Mouse (Mus musculus) T-helper 1 cell (primary cell): ENCODE results near the gene Casp1.

Source experiments
- in situ Hi-C: fragments of 300-600 bp; cut with MboI, MseI; formaldehyde crosslinking; loops from one replicate; pipeline ENCODE4 v1.15.1; 2025; ENCODE audit warnings: high pct_unique_total_duplicates

The Casp1 gene

DNA sequence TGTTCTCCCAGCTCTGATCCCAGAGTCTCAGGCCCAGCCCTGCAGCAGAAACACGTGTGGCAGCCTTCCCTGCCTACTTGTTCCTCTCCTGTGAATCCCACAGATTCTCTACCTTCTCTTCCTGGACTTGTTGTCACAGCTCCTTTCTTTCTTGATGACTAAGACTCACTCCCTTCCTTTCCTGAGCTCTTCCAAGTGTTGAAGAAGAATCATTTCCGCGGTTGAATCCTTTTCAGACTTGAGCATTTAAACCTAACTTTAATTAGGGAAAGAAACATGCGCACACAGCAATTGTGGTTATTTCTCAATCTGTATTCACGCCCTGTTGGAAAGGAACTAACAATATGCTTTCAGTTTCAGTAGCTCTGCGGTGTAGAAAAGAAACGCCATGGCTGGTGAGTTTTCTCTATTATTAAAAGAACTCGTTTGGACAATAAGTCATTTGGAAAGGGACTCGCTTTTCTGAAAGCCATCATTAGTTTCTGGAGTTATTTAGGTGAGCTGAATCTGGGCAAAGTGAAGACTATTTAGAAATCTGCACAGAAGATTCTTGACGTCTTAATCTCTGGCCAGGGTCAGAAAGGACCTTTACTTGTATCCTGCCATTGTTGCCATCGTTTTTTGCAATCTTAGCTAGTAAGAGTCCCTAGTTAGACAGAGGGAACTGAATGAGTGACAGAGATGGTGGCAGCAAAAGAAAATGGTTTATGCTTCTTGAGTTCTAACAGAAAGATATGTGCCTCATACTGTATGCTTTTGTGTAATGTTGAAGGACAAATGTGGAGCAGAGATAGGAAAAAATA is at the start of gene Casp1:
Casp1 (plus strand) TSS at position 189 of the 803 bp plus-strand sequence.
- in situ Hi-C loops = no loop called here

DNA sequence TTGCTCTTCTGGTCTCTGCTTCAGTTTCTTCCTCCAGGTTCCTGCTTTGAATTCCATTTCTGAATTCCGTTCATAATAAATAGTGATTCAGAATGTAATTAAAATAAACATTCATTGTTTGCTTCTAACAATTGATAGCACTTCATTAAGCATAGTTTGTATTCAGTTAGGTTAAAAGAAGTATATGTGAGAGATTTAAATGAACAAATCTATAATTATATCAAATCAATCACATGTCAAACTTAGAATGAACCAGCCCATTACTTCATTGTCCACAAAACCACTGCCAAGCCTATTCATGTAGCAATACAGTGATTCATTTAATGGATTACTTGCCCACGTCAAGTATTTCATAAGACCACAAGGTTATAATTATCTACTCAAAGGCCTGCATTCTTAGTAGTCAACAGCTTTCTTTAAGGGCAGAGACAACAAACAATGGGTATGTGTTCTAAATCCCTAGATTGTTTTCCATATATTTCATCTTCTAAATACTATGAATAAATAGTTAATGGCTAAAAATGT is 34.3 kb upstream of the Casp1 start:
- in situ Hi-C loops = no loop called here

- in situ Hi-C loops = no loop called here
Measured at GRCm38 (mm10) chr9:5270274-5270673, 28.0 kb upstream of the Casp1 start.

DNA sequence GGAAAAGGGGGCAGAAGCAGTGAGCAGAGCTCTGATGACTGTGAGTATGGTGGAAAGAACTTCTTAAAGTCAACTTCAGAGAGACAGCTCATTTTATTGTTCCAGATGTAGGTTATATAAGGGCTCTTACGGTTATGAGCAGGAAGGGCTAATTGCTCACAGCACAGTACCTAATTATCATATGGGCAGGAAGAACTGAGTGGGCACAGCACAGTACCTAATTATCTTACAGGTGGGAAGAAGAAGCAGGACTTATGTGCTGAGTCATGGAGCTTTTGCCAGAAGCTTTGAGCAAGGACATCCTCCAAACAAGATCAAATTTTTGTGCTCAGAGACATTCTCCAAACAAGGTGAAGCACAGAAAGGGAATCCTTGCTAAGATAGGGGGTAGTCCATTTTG is 27.4 kb upstream of the Casp1 start:
- in situ Hi-C loops = no loop called here

DNA sequence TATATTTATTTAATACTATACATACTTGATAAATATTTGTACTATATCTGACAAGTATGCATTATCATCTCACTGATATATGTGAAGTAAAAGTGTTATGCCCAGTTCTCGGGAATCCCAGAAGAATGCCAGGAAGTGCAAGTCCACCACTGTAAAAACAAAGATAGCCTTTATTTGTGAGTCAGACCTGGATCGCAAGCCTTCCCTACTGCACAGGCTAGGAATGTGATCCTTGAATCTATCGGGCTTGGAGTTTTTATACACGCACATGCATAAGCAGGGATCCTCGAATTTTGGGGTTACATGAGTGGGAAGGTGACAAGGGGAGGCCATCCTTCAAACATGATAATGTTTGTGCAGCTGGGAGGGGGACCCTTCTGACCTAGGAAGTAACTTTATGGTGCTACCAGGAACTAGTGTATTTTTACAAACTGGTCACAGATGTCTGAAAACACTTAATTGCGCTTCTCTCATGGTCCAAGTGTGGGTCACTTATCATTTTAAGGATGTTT is 26.9 kb upstream of the Casp1 start:
- in situ Hi-C loops = no loop called here

GRCm38 (mm10) chr9:5286071-5286470 is 12.2 kb upstream of the Casp1 start:
- in situ Hi-C loops = no loop called here

DNA sequence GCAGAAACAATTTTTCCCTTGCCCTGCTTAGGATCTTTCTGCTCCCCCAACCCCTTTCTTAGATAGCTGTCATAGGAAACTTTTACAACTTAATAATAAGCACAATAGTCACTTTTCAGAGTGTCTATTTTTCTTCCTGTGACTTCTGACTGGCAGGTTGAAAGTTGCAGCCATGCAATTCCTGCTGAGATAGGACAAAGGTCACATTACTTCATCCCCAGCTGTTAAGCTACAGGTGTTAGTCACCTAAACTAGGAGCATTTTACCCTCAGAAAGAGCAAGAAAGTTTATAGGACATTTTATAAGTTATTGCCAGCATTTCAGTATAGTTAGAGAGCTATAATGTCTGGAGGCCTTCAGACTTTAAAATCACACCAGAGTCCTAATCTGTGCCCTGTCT is 11.7 kb upstream of the Casp1 start:
- in situ Hi-C loops = no loop called here

- in situ Hi-C loops = no loop called here
Measured at GRCm38 (mm10) chr9:5296354-5297237, 1.7 kb upstream of the Casp1 start.

DNA sequence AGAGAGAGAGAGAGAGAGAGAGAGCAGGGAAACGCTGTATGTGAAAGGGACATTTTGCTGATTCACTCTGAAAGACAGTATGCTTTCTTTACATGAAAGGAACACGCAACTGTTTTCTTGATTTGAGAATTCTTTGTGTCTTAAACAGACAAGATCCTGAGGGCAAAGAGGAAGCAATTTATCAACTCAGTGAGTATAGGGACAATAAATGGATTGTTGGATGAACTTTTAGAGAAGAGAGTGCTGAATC is 740 bp downstream of the Casp1 start:
- in situ Hi-C loops = no loop called here

DNA sequence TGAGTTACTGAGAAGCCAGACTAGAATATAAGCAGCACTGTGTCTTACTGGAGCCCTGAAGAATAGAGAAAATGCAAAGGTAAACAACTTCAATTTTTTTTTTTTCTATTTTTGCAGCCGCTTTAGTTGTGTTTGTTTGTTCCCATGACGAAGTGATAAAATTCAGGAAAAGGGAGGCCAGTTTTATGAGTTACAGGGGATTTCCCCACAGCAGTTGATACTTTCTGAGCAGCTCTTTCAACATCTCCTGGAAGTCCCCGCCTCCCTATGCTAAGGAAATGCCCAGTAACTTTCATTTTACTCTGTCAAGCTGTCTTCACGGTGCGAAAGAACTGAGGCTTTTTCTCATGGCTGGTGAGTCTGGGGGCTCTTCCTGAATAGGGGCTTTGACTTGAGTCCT is 10.2 kb downstream of the Casp1 start, which contains the start of gene Casp4:
Casp4 (plus strand) TSS at position 268 of the 400 bp plus-strand sequence.
- in situ Hi-C loops = no loop called here

DNA sequence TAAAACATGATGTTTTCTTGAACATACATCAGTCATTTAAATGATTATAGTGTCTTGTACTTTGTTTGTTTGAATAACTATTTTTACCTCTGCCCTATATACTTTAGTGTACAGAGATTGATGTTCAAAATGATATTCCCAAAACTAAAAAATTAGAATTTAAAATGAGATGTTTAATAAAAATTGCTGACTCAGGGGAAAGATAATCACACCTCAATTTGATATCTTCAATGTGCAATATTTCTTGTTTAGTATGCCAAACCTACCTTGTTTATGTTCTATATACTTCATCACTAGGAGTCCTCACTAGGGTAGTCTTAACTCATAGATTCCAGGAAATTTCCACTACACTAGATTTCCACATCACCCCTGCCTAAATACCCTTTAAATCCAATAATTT is 11.8 kb downstream of the Casp1 start:
- in situ Hi-C loops = loop anchor here (10.0 kb wide), 1 partner anchor 95 kb away; no protein-coding TSS in a partner anchor

- in situ Hi-C loops = loop anchor here (10.0 kb wide), 1 partner anchor 93 kb away; no protein-coding TSS in a partner anchor
Measured at GRCm38 (mm10) chr9:5311435-5311834, 13.1 kb downstream of the Casp1 start.

DNA sequence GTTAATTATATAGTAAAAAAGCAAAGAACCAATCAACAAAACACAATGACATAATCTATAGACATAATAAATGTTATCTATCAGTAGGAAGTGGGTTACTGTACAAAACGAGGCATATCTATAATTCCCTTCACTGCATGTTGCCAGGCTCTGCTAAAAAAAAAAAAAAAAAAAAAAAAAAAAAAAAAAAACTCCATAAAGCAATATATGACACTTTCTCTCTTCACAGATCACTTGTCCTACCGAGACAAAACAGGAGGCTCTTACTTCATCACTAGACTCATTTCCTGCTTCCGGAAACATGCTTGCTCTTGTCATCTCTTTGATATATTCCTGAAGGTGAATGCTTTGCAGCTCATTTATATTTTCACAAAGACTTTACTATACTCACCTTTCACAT is 29.9 kb downstream of the Casp1 start:
- in situ Hi-C loops = no loop called here

- in situ Hi-C loops = no loop called here
Measured at GRCm38 (mm10) chr9:5332441-5332840, 34.1 kb downstream of the Casp1 start.

DNA sequence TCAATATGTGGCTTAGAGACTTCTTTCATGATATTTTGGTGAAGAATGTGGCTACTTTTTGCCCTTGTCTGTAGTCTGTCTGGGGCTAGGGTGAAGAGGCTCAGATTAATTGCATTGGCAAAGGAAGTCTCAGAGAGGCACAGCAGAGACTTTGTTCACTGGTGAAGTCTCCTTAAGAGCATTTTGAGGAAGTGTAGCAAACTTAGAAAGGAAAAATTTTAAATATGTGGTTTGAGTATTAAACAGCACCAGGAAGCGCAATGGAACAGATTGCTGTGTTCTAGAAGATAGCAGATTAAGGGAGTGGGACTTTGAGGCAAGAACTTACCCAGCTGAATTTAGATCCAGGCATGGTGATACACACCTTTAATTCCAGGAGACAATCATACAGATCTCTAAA is 35.1 kb downstream of the Casp1 start:
- in situ Hi-C loops = no loop called here

- in situ Hi-C loops = no loop called here
Measured at GRCm38 (mm10) chr9:5343092-5343491, 44.8 kb downstream of the Casp1 start.

DNA sequence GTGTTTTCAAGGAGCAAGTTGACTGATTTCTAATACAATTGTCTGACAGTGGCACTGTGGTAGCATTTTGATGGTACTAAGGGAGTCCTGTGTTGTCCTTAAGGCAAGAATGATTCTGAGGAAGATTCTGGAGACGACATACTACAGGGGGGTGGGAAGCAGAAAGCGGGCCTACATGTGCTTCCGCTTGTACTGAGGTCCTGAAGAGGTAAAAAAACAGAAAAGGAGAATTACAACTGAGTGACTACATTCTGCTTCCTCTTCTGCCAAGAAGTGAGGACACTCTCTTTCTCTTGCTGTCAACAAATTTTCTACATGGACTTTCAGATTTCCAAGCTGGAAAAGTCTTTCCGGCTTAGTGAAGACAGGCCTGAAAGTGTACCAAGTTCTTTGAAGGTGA is 45.8 kb downstream of the Casp1 start:
- in situ Hi-C loops = no loop called here

GRCm38 (mm10) chr9:5345291-5345898 is 47.1 kb downstream of the Casp1 start, which contains the start of gene Casp12:
Gene Casp12 (plus strand): TSS chr9:5345430.
- in situ Hi-C loops = no loop called here

DNA sequence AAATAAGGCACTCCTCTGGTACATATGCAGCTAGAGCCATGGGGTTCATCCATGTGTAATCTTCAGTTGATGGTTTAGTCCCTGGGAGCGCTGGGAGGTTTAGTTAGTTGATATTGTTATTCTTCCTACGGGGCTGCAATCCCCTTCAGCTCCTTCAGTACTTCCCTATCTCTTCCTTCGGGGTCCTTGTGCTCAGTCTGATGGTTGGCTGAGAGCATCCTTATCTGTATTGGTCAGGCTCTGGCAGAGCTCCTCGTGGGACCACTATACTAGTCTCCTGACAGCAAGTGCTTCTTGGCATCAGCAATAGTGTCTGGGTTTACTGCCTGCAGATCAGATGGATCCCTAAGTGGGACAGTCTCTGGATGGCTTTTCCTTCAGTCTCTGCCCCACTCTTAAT is 49.1 kb downstream of the Casp1 start:
- in situ Hi-C loops = no loop called here

- in situ Hi-C loops = no loop called here
Measured at GRCm38 (mm10) chr9:5353673-5354072, 55.4 kb downstream of the Casp1 start.

- in situ Hi-C loops = no loop called here
Measured at GRCm38 (mm10) chr9:5356801-5357200, 58.5 kb downstream of the Casp1 start.
